Mouse (Mus musculus): ENCODE measurements around the gene Nanog.

GRCm38 (mm10) chr6:122750579-122750978 is 43.3 kb downstream of the Nanog start:
- TF ChIP-seq CTCF (conservative IDR thresholded peaks at IDR 0.05; ENCODE audit: insufficient read depth, insufficient read length, low read depth, low read length) (no peak), POLR2A (IDR thresholded peaks at IDR 0.05; ENCODE audit: low read depth, low read length) (no peak)

All from kidney, adult 2 months (tissue).